Mouse (Mus musculus) fibroblast of lung, adult 2 months (primary cell): ENCODE measurements around the gene Tsfm.
A peak's percentile ranks its signal among the peaks of the same experiment; 100 is the strongest.

ENCODE experiments used
- DNase-seq: peaks from one replicate; pipeline ENCODE4 v3.0.0-alpha.2; 2011; ENCODE audit warnings: low read depth

Gene Tsfm

DNA sequence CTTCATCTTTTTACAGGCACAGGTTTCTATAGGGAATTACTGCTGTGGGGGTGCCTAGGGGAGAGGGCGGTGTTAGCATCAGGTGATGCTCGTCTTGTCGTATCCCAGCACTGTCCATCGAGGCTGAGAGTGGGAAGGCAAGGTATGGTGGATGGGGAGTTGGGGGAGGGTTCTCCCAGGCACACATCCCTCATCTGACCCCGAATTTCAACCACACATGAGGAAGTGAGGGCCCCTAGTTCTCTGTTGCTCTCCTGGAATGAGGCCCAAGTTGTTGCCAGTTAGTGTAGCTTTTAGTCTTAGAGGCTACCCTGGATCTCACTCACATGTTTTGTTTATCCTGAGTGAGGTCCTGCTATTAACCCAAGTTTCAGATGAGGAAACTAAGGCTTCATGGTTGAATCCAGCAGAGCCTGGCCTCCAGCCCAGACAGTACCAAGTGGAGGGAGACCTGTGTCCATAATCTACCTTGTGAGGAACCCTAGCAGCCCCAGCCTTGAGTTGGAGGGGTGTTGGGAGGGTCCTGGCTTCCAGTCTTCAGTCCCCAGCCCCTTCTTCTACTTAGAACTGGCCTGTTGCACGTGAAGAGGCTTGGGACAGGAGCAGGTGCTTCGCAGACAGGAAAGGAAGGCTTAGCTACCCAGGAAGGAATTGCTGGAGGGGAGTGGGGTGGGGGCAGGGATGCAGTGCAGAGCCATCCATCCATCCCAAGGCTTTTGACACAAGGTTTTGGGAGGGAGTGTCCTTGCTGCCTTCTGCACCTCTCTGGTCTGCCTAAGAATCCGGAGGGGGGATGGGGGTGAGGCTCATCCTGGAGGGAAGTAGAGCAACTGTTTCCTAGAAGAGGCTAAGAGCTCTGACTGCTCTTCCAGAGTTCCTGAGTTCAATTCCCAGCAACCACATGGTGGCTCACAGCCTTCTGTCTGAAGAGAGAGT lies 43.2 kb downstream of the Tsfm start:
- DNase-seq, result no peak

DNA sequence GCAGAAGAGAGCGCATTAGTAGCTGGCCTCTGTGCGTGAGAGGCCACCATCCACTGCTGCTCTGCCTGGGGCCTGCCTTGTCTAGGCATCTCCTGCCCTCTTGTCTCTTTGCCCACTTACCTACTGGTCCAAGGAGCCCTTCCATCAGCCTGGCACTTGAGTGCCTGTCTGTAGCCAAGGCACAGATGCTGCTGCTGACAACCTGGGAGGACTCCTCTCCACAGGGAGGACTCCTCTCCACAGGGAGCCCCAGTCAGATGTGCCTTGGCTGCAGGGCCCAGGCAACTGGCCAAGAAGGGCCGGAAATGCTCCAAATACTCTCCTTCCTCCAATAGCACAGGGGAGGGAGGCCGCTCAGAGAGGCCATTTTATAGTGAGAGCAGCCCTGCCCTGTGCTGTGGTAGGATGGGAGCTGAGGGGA lies 44.1 kb downstream of the Tsfm start:
- no peak for DNase-seq

DNA sequence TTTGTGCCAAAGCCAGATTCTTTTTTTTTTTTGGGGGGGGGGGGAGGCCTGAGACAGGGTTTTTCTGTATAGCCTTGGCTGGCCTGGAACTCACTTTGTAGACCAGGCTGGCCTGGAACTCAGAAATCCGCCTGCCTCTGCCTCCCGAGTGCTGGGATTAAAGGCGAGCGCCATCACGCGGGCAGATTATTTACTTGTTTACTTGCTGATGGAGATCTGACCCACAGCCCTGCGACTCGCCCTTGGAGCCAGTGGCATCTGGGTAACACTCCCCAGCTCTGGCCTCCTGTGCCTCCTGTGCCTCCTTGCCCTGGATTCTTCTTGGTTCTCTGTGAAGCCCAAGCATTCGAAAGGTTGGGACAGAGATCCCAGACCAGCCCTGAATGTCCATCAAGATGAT lies 45.1 kb downstream of the Tsfm start:
- no peak for DNase-seq

DNA sequence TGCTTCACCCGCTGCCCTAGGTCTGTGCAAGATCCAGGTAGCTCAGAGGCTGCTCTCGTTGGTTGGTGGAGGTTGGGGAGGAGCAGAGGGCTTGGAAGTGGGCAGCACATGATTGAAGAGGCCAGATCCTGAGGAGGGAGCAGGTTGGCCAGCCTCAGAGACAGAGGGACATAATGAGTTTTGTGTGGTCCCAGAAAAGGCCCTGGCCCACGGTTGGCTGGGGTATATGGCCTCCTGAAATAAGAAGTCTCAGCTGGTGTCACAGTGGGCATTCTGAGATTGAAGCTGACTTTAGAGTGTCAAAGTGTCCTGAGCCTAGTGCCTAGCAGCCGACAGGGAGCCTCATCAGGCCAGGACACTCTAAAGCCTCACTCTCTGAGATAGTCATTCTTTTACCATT lies 45.5 kb downstream of the Tsfm start:
- no peak for DNase-seq

DNA sequence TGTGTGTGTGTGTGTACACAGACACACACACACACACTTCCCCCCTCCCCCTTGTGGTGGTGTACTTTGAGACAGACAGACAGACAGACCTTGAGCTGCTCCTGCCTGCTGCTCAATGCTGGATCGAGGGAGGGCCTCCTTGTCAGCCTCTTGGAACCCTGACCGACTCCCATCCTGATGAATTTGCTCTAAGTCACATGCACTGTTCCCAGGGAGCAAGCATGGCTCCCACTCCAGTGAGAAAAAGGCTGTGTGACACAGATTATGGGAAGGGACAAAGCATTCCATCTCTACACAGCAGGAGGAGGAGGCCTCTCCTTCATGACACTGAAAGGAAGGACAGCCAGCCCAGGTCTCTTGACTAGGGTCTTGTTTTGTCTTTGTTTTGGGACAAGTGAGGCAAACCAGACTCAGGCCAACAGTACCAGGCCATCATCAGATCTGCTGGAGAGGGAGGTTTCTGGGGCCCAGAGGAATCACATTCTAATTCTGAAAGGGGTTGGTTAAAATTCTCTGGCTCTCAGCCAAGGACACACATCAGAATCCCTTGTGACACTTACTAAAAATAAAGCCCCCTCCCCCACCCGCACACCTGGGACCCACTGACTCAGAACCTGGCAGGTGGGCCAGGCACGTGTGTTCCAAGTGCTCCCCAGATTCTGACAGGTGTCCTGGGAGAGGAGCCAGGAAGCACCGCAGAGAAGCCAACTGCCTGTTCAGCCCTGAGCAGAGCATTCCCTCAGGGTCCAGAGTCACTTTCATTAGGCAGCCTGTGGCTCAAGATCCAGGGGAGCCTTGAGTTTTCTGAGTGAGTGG lies 46.2 kb downstream of the Tsfm start:
- no peak for DNase-seq

DNA sequence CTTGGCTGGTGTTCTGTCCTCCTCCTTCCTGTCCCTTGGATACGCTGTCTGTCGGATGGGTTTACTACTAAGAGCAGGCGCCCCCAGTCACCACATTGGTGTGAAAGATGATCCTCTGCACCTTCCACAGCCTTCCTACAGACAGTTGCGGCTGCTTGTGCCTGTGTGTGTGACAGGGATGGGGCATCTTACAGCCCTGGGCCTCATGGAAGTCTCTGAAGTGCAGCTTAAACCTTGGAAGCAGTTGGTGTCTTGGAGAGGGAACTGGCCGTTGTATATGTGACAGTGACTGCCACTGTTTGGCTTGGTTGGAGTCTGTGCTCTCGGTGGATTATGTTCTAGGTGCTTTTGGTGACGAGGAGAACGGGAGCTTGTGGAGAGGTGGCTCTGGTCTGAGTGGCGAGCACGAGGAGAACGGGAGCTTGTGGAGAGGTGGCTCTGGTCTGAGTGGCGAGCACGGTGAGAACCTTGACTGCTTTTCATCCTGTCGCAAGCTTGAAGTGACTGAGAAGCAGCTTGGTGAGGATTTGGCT lies 47.4 kb downstream of the Tsfm start:
- no peak for DNase-seq

DNA sequence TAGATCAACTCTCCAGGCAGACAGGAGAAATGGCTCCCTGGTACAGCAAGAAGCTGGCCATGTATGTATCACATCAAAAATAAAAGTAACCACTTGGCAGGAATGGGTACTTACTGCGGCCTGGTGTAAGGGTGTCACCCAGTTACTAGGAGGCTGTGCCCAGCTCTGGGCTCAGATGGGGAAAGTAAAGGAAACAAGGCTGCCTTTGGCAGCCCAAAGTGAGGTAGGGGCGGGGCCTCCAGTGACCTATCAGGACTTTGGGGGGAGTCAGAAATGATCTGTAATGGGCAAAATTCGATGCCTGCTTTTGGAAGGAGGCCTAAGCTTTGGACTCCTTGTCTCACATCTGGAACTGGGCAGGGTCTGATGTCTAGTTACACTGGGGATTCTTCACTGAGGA lies 48.9 kb downstream of the Tsfm start:
- no peak for DNase-seq

DNA sequence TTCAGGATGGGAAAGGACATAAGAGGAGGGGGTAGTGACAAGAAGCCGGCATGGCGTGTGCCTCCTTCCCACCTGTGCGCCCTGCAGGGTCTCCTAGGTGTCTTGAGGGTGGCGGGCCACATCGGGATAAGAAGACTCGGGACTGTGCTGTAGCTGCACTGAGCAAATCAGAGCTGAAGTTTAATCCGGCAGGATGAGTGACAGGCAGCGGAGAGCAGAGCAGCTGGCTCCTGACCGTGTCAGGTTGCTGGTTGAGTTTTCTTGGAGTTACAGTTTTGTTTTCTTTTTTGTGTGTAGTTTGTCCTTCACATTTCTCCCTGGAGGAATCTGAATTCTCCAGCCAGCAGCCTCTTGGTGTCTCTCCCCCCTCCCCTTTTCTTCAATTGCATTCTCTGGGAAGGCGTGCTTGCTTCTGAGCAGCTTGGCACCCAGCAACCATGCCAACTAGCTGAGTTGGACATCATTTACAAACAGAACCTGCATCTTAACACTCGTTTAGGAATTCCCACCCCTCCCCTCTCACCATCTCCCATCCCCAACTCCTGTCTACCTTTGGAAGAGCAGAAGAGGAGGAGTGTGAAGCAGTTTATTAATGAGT lies 49.6 kb downstream of the Tsfm start:
- DNase-seq, result no peak

DNA sequence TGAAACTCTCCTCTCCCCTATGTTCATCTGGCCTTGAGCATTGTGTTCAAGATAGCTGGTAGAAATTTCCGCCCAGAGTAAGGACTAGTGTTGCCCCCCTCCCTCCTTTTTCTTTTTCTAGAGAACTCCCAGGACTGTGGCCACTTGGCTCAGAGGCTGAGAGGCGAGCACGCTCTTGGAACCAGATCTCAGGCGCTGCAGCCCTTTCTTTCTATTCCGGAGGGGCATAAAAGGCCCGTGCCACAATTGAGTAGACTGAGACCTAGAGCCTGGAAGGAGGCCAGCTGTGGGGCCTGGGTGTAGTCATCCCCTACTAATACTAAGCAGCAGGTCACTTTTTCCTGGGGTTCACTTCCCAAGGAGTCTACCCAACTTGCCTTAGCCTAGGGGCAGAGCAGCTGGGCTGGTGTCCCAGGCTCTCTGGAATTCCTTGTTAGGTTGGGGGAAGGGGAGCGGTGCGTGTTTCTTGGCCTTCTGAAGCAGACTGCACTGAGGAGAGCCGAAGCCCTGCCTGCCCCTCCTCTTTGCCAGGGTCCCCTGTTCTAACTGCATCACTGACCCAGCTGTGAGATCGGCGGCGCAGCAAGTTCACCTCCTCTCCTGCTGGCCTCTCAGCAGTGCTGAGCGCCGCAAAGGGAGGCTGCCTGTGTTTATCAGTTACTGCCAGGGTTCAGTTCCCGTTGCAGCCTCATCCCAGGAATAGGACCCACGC lies 50.3 kb downstream of the Tsfm start:
- no peak for DNase-seq

DNA sequence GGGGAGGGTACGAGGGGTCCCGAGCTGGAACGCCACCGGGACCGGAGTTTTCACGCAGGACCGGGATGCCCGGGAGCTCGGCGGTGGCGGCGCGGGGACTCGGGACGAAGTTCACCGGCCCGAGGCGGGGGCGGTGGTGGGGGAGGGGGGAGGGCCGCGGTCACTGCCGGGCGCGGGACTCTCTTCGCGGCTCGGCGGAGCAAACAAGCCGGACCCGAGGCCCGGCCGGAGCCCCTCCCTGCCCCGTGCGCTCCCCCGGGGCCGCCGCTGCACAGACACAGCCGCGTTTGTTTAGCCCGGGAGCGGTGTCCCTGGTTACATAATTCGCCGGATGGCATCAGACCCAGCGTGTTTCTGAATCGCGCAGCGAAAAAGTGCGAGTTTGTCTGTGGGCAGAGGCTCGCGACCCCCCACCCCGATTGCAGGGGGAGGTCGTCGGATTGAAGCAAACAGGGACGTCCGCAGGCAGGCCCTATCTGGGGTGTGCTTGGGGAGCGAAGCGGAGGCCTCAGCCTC lies 50.9 kb downstream of the Tsfm start:
- DNase-seq, result no peak

DNA sequence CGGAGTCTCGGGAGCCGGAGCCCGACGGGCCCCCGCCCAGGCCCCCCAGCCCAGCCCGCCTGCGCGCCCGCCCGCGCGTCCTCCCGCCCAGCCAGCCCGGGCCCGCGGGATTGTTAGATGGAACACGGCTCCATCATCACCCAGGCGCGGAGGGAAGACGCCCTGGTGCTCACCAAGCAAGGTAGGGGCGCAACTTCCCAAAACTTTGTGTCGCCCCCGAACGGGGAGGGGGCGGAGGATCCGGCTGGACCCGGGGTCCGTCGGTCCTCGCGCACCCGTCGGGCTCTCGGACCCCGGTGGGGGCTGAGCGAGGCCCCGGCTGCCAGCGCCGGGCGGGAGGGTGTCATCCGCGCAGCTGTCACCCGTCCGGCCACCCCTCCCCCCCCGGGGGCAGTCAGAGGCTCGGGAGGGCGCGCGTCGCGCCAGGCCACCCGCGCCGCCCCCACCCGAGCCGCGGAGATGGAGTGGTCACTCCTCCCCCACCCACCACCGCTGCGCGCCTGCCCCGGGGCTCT lies 51.5 kb downstream of the Tsfm start:
- DNase-seq, result no peak

DNA sequence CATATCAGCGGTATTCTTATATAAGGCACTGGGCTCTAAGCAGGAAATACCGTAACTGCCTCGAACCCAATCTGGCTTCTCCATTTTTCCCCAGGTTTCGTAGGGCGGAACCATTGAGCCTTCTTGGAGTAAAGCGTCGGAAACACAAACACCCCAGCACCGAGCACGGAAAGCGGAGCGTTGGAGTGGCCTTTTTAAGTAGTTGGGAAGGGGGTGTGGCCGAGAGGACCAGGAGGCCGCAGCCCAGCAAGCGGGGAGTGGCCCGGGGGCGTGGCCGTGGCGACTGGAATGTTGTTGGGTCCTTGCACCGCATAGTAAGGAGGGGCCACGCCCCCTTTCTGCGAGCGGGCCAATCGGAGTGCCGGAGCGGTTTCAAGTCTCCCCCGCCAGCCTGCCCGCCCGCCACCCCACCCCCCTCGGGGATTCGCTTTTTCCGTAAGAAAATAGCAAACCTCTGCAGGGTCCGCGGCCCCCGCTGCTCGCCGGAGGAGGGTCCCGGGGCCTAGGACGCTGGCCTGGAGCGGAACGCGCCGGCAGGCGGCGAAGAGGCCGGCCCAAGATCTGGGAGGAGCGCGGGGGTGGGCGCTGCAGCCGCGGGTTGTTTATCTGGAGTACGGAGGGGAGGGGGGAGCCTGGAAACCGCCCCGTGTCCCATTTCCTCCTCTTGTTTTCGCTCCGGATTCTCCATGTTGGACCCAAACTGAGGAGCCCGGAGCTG lies 52.2 kb downstream of the Tsfm start, which contains the start of gene Ctdsp2:
Gene Ctdsp2 (plus strand): TSS at position 441 of the 718 bp plus-strand sequence.
- DNase-seq, result peak; percentile 97

DNA sequence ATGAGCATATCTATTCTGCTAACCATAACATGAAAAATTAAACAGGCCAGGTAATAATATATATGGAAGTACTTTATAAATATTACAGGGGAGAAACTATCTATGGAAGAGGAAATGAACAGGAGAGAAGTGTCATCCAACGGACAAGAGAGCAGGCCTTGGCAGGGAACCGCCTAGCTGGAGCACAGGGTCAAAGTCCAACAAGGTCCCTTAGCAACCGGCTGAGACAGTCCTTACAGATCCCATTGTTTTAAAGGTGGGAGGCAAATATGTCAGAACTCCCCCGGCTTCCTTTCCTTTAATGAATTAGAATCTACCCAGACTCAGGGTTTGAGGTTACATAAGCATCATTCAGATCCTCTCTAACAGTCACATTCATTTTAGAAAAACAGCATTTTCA lies 53.6 kb downstream of the Tsfm start:
- no peak for DNase-seq

DNA sequence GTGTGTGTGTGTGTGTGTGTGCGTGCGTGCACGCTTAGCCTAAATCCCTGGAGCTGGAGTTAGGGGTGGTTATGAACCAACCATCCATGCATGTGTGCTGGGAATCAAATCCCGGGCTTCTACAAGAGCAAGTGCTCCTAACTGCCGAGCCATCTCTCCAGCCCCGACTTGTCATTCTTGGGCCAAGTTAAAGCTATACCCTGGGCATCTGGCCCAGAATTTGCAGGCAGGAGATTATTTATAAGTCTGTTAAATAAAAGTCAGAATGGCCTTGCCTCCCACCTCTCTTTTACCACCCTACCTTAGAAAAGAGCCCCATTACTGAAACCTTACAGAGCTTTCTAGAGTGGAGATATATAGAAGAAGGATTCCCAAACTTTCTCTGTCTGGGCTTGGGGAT lies 54.9 kb downstream of the Tsfm start:
- DNase-seq, result no peak

DNA sequence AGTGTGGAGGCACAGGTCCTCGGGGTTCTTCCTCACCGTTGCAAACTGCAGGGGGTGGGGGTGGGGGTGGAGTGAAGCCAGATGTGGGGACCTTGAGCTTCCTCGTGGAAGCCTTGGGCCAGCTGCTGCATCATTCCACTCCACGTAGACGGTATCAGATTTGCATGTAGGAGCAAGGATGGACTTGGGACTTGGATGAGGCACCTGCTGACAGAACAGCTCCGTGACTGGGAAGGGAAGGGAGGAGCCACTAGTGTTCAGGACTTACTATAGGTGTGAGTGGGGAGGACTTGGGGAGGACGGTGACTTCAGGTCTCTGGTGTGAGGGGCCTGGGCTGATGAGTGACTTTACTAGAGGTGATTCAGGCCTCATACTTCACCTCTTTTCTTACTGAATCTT lies 57.7 kb downstream of the Tsfm start:
- no peak for DNase-seq

DNA sequence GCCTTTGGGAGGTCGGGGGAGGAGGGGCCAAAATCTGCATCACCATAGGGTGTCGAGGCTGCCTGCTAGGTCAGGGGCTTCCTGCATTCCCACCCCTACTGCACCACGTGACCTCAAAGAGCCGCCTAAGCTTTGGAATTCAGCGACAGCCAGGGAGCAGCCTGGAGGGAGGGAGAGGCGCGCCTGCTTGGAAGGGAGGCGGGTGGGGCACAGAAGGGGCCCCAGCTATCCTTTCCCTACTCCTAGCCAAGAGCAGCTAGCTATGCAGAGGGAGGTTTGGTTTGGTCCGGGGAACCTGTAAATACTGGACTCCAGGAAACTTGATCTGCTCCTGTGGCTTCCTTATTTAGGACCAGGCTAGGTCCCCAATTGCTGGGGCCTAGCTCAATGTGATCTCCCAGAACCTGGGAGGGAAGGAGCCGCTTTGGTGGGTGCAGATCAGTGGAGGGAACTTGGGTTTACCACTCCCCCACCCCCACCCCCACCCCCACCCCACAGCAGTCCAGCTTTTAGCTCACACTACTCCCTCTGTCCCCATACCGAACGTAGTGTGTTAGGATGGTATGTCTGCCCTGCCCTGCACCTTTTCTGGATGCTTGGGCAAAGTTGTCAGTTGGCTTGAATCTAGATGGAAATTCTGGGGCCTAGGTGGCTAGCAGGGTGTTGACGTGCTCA lies 58.5 kb downstream of the Tsfm start:
- no peak for DNase-seq

DNA sequence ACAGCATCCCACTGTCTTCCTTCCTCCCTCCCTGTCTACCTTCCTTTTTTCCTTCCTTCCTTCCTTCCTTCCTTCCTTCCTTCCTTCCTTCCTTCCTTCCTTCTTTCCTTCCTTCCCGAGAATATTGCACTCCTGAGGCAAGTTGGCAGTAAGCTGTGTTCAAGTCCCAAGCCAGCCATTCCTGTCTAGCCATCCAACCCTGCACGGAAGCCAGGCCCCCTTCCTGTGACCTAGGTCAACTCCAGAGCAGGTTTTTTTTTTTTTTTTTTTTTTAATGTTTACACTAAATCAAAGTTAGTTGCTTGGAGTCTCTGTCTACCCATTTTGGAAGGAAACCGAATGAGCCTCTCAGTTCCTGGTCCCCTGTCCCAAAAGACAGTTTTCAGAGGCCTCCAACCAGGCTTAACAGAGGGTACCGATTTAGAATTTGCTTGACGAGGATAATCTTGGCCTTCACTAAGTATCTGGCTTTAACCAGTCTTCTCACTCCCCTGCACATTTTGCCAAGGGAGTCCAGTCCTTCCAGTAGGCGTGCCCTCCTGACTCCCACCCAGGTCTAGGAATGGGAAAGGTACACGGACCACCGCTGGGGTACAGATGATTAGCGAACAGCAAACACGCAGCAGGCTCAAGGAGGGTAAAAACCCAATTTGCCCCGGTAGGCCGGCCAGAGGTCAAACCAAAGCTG lies 59.1 kb downstream of the Tsfm start:
- no peak for DNase-seq

DNA sequence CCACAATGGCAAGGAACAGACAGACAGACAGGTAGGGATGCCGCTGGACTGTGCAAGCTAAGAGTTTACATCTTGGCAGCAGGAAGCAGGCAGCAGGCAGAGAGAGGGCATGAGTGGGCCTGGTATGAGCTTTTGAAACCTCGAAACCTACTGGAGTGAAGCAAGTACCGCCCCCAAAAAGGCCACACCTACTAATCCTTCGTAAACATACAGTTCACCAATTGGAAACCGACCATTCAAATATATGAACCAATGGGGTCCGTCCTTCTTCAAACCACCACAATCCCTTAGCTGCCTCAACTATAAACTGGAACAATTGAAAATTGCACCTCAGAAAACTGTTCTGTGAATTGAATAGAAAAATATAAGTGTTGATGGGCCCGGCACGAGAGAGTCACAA lies 66.8 kb downstream of the Tsfm start:
- DNase-seq, result no peak

DNA sequence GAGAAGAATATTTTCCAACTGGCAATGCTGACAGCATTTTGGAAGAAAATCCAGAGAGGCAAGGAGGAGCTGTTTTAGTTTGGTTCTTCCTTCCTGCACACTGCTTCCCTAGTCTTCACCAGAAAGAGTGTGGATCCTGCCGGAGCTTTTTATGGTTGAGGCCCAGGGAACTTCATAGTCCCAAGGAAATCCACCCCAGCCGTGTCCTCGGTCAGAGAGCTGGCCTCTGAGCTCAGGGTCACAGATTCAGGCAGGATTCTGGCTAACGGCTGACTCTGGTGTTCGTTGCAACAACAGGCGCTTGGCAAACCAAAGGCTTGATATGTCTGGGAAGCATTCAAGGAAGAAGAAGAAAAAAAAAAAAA lies 67.7 kb downstream of the Tsfm start:
- no peak for DNase-seq
